Mouse (Mus musculus): ENCODE results near the gene Slc25a10. TPM values are rescaled to one million over a fixed set of nuclear protein-coding genes. Genes with fewer than 3 reads are reported as not detected.

Slc25a10 gene
- 100 to 1,000 TPM; 105 to 115 TPM for total RNA-seq (2021)
- long read RNA-seq, experiment 1, transcript Slc25a10-201 (11 exons, 2,023 nt): major isoform, 67 of 99 reads
- long read RNA-seq, experiment 1, transcript Slc25a10-205 (10 exons, 1,658 nt): minor isoform, 5 of 99 reads
- long read RNA-seq, experiment 1, partial matches to known transcripts: 5 of 99 reads
- long read RNA-seq, experiment 1, other reads (novel, unspliced or antisense): 19 of 99 reads
- long read RNA-seq, experiment 2, transcript Slc25a10-201 (11 exons, 2,023 nt): major isoform, 36 of 53 reads
- long read RNA-seq, experiment 2, partial matches to known transcripts: 7 of 53 reads
- long read RNA-seq, experiment 2, other reads (novel, unspliced or antisense): 5 of 53 reads

- DNase-seq: peak; percentile 93 to 97
These were observed at the start of gene Slc25a10 for GRCm38 (mm10) chr11:120491317-120492023. Gene Slc25a10 (plus strand): TSS chr11:120491840.

GRCm38 (mm10) chr11:120442344-120442743 is 49.3 kb upstream of the Slc25a10 start, which contains the start of gene Tspan10:
Gene Tspan10 (plus strand): TSS chr11:120442644.
- no peak for DNase-seq

GRCm38 (mm10) chr11:120442765-120443280 is 48.8 kb upstream of the Slc25a10 start:
- no peak for DNase-seq

- no peak for DNase-seq
These were observed 47.5 kb upstream of the Slc25a10 start for GRCm38 (mm10) chr11:120444106-120444505.

- no peak for DNase-seq
These were observed 46.2 kb upstream of the Slc25a10 start for GRCm38 (mm10) chr11:120445475-120445874.

GRCm38 (mm10) chr11:120447179-120447578 is 44.5 kb upstream of the Slc25a10 start:
- no peak for DNase-seq

GRCm38 (mm10) chr11:120452246-120452645 is 39.4 kb upstream of the Slc25a10 start:
- no peak for DNase-seq

- no peak for DNase-seq
These were observed 38.3 kb upstream of the Slc25a10 start, which contains the start of gene Pde6g for GRCm38 (mm10) chr11:120453306-120453705. Gene Pde6g (minus strand): TSS chr11:120453500.

GRCm38 (mm10) chr11:120454965-120455364 is 36.7 kb upstream of the Slc25a10 start:
- DNase-seq: no peak

GRCm38 (mm10) chr11:120455413-120455812 is 36.2 kb upstream of the Slc25a10 start:
- DNase-seq: no peak

- DNase-seq: no peak
These were observed 34.3 kb upstream of the Slc25a10 start for GRCm38 (mm10) chr11:120457370-120457769.

GRCm38 (mm10) chr11:120457772-120458751 is 33.6 kb upstream of the Slc25a10 start, which contains the start of the genes Oxld1 and Ccdc137:
Gene Oxld1 (minus strand): TSS chr11:120458068.
Gene Ccdc137 (plus strand): TSS chr11:120458115.
- peak; percentile 84 to 87 for DNase-seq

- no peak for DNase-seq
These were observed 32.6 kb upstream of the Slc25a10 start for GRCm38 (mm10) chr11:120458847-120459597.

- no peak for DNase-seq
These were observed 28.1 kb upstream of the Slc25a10 start for GRCm38 (mm10) chr11:120463536-120463935.

GRCm38 (mm10) chr11:120464365-120464764 is 27.3 kb upstream of the Slc25a10 start:
- DNase-seq: no peak

- no peak for DNase-seq
These were observed 26.1 kb upstream of the Slc25a10 start for GRCm38 (mm10) chr11:120465521-120465920.

- DNase-seq: peak; percentile 95 to 96
These were observed 24.4 kb upstream of the Slc25a10 start, which contains the start of gene Arl16 for GRCm38 (mm10) chr11:120467051-120467735. Gene Arl16 (minus strand): TSS chr11:120467607.

GRCm38 (mm10) chr11:120467736-120468092 is 23.9 kb upstream of the Slc25a10 start:
- no peak for DNase-seq

GRCm38 (mm10) chr11:120472052-120472451 is 19.6 kb upstream of the Slc25a10 start:
- DNase-seq: no peak

- DNase-seq: no peak
These were observed 8.1 kb upstream of the Slc25a10 start for GRCm38 (mm10) chr11:120483448-120483934.

All from adrenal gland, postnatal 36 days (tissue).